Mouse (Mus musculus) testis, postnatal 10 days (tissue): ENCODE measurements at regions not wholly inside any gene's neighbourhood (a gene's known extent, or its start where the extent isn't known, plus 50 kb on each side); places are given as distances from the start of the nearest gene placed in this dataset.

Experiments
- DNase-seq: peaks from one replicate; pipeline ENCODE4 v3.0.0; 2021; ENCODE audit warnings: low spot score

DNA sequence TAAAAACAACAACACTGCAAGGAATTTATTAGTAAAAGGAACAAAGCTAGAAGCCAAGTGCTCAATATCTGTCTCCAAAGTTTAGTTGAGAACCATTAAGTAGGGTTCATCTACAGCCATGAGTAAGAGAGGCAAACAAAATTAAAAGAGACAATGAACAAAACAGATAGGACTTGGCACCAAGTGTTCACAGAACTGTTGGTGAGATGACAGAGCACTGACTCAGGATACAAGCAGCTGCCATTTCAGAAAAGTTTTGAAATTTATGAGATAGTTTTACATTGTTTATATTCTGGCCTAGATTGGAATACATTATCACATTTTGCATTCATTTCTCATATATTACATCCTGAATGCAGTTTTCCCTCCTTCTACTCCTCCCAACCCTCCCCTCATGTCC is 60.4 kb upstream of the Mbnl1 start:
- DNase-seq = no peak

DNA sequence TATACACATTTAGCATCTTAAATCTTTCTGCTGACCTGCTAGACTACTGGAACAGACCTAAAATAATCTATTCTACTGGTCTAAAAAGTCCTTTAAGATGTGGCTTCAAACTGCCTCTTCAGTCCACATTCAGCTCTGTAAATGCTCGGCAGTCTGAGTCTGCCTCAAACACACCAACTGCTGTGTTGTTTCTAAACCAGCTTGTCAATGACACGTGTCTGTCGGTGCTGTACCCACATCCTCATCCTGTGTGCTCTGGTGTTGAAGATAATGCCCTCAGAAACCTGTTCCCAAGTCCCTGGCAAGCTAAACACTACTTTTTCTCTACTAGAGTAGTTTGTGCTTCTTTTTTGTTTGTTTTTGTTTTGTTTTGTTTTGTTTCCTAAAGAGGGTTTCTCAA is 58.9 kb upstream of the Mbnl1 start:
- no peak for DNase-seq

- no peak for DNase-seq
These were observed 55.6 kb upstream of the Mbnl1 start for GRCm38 (mm10) chr3:60417001-60417400.

DNA sequence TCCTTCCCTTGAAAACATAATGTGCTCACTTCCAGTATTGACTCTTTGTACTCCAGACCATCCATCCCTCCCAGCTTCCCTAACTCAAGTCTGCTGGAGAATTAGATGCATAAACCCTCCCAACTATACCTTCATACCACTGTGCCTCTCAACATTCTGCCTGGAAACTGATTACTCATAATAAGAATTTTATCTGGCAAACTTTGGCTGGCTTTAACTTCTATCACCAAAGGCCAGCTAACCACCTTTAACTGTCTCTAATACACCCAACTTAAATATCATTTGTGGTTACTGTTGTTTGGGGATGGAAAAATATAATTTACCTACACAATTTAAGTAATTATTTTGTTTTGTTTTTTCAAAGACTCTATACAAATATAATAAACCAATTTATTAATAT is 54.0 kb upstream of the Mbnl1 start:
- DNase-seq = no peak

DNA sequence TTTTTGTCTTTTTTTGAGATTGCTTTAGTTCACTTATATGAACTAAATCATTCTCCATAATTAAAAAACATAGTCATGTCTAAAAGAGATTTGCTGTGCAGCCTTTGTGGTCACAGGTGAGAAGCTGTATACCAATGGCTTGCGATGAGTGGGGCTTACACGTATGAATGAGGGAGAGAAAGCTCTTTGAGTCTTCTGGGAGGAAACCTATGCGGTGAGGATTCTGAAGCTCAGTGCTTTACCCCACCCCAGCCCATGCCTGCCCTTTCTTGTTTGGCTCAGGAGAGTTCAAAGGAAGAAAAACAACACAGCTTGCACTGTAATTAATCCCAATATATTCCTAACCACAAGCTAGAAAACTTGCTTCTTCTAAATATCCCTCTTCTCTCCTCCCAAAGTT is 53.4 kb upstream of the Mbnl1 start:
- no peak for DNase-seq
